Mouse (Mus musculus) neural tube, embryonic 10.5 days (tissue): Measurements from ENCODE around the gene Gpc6.

ENCODE experiments used
- DNase-seq: peaks from one replicate; pipeline ENCODE4 v3.0.0-alpha.2; 2017; ENCODE audit warnings: low spot score; ENCODE audit errors: extremely low spot score

The Gpc6 gene

DNA sequence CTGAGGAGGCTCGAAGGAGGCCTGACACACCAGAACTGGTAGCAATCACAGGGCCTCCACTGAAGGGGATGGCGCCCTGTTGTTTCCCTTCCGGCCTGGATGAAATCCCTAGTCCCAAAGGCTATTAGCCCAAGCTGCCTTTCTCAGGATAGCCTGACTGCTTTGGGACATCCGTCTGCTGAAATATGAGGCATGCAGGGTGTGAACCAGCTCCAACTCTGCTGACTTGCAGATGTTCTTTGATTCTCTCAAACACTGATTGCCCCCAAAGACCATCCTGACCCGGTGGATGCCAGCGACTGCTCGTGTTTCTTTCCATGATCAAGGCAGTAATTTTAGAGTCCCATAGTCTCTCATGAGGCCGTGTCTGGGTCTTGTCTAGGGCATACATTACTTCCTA lies 991.5 kb downstream of the Gpc6 start:
- DNase-seq: no peak

DNA sequence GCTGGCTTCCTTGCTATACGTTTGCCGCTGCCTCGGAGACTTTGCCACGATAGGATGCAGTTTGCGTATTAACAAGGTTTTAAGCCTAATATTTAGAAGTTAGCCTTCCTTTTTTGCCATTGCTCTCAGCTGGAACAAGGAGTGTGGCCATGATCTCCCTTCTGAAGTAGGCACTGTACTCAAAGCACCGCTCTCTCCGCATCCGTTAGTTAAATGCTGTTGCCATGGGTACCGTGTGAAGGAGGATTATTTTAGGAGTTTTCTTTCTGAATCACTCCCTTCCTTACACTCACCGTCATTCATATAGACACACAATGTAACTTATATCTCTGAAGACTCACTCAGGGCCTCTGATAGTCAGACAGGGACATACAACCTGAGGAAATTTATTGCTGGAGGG lies 993.6 kb downstream of the Gpc6 start:
- no peak for DNase-seq

DNA sequence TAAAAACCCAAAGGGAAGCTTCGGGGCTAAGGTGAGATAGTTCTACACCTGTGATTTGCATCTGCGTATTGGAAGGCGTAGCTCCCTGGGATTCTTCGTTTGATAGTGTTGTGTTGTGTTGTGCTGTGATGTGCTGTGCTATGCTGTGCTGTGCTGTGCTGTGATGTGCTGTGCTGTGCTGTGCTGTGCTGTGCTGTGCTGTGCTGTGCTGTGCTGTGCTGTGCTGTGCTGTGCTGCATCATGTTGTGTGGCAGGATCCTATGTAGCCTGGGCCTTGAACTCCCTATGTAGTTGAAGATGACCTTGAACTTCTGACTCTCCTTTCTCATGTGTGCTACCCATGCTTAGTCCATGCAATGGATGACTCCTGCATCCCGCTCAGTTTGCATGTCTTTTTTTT lies 994.5 kb downstream of the Gpc6 start:
- no peak for DNase-seq

DNA sequence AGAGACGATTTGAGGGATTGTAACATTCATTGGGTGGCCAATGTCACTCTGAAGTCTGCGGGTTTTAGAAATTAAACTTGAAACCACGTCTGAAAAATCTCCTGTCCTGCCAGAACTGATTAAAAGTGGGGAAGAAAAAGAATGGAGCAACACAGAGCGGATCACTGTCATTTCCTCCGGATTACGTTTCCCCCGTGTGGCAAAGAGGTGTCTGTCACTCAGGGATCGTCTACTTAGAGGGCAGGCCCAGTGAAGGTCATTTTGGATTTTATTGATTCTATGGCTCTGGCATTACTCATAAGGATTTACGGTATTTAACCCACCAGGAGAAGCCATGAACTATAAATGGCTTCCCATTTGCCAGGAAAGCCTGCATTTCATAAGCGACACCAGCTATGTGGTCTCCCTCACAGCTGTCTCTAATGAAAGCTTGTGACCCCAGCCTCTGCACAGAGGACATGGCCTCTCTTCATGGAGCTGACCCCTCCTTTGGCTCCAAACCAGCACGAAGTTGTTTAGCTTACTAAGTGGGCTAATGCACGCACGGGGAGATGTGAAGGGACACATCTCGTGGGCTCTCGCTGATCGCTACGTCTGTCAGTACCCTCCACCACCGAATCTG lies 996.4 kb downstream of the Gpc6 start:
- DNase-seq: no peak

DNA sequence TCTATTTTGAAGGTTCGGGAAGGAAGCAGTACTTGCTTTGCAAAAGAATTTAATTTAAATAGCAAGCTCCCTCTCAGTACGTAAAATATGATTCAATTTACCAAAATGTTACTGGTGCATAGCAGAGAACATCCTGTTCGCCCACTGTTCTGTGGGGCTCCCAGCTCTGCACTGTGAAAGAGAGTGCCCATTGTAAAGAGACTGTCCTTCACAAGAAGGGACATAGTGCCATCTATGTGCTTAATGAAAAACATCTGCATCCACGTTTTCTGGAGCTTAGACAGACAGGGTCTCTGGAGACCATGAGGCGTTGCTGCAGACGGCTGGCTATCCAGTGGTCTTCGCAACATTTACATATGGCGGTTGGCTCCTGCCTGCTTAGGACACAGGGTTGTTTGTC lies 998.6 kb downstream of the Gpc6 start:
- no peak for DNase-seq

DNA sequence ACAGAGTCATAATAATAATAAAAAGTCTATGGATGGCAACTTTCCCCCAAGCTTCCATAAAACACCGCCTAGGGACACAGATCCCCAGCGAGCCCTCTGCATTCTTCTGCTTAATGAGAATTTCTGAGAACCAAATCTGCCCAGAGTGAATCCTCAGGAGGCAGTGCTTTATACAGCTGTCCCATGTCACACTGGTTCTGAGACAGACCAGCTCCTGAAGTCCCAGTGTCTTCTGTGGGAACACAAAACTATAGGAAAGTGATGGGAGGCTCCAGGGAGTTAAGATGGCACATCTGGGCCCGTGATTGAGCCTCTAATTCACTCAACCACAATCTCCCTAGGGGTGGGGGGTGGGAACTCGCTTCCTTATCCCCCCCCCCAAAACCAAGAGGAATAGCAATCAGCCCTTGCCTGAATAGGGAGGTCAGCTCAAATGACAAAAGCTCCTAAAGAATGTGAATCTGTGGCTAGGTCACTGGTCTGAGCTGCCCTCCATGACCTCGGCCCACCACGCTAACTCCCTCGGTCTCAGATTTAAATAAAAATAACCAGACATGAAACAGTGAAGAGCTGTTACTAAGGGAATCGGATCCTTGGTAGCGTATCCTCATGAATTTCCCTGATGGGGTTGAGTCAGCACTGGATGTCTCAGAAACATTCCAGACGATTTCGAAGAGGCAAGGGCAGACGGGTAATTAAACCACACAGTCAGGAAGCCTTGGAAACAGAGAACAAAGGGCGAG lies 1005.2 kb downstream of the Gpc6 start:
- DNase-seq: peak; percentile 60

DNA sequence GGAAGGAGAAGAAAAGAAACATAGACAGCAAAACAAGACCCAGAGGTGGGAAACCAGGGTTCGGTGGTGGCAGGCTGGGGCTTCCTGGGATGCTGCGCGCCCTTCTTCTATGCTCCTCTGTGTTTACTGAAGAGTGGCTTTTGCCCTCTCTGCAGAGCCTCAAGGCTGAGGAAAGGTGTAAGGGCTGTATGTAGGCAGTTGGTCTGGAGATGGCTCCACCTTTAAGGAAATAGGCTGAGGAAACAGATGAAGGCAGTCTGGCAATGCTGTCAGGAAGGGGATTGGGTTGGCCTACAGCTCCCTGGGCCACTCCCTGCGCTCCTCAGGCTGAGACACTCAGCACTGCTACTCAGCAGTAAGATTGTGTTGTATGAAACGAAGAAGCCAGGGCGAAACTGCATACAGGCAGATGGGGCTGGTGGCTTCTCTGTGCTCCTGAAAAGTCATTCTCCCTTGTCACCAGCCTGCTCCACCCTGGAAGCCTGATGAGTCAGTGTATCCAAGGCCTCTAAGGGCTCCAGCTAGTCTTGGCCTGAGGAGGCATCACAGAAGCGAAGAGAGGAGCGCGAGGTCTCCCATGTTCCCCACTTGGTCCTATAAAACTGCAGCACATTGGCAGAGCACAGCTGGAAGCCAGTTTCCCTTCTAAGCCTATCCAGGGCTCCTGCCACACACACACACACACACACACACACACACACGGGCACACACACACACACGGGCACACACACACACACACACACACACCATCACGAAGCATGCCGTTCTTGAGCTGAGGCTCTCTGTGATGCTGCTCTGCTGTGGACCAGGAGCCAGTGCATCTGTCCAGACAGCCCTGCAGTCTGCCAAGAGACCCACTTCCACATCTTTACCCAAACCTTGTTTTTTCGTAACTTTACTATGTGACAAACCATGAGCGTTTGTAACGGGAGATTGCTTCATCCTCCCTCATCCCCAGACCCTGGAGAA lies 1006.0 kb downstream of the Gpc6 start:
- peak; percentile 59 for DNase-seq

DNA sequence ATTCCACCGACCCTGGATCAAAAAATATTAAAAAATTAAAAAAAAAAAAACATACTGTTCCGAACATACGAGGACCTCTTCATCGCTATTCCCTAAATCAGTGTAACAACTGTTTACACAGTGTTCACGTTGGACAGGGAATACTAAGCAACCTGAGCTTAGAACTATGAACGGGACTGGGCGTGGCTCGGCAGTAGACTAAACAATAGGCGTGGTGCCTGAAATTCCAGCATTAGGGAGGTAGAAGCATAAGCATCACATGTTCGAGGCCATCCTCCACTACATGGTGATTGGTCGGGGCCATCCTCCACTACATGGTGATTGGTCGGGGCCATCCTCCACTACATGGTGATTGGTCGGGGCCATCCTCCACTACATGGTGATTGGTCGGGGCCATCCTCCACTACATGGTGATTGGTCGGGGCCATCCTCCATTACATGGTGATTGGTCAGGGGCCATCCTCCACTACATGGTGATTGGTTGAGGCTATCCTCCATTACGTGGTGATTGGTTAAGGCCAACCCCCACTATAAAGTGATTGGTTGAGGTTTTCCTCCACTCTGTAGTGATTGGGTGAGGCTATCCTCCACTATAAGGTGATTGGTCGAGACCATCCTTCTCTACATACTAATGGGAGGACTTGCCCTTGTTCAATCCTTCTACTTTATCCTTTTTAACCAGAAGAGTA lies 1007.2 kb downstream of the Gpc6 start:
- no peak for DNase-seq

DNA sequence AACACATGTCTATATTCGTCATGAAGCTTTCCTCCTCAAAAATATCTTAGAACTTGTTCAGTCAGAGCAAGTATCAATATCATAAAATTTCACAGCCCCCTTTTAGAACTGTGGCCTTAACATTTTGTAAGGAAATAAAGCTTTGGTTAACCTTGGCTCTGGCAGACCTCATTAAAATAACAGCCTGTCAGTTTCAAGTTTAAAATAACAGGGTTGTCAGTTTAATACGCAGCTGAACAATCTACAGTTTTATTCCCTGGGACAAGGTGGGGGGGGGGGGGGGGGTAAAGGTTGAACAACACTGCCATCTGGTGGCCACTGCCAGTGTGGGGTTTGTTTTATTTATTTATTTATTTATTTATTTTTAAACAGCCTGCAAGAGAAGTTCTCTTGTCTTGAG lies 1013.4 kb downstream of the Gpc6 start:
- DNase-seq: peak; percentile 47

DNA sequence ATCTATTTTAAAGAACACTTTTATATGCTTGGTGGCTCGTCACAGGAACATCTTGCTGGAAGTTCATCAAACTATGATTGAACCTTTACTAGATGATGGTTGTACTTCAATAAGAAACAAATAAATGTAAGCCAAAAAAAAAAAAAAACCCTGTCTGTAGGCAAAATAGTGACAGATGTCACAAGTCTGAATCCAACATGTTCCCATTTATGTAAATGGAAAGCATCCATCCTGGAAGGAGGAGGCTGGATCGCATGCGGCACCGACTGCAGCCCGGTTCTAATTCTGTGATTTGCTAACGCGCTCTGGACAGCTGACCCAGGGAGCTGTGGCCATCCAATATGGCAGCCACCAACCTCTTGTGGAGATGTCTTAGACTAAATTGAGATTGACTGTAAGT lies 1014.4 kb downstream of the Gpc6 start:
- DNase-seq: no peak

DNA sequence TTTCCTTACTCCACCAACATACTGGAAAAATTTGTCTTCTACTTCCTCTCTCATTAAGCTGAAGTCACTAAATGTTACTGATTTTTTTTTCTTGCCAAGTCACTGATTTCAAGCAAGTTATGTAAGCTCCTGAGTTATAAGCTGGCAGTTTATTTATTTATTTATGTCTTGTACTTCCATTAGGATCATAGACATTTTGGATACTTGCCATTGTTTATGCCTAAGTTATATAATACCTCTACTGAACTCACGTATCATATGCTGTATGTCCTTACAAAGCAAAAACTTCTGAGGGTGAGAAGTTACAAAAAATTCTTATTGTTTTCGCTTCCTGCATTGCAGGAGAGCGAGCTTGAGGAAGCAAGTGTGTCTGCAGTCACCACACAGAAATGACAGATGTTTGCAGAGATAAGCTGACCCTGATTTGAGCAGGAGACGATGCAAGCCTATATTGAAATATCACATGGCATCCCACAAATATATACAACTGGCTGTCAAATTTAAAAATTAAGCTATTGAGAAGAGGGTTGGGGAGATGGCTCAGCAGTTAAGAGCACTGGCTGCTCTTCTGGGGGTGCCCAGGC lies 1020.9 kb downstream of the Gpc6 start:
- no peak for DNase-seq

DNA sequence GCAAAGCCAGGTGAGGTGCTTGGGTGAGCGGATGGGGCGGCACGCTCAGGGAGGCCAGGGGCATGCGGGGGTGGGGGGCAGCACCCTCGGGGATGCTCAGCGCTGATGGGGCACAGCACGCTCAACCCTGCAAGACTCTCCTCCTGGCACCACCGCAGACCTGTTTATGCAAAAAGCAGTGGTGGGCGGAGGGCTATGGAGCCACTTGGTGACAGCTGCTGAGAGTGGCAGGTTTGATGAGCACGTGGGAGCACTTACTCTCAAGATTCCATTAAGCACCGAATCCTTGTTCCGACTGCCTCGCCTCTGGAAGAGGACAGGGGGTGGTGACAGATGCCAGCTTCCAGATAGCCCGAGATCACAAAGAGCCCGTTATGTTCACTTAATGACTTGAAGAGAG lies 1026.2 kb downstream of the Gpc6 start:
- DNase-seq: no peak

DNA sequence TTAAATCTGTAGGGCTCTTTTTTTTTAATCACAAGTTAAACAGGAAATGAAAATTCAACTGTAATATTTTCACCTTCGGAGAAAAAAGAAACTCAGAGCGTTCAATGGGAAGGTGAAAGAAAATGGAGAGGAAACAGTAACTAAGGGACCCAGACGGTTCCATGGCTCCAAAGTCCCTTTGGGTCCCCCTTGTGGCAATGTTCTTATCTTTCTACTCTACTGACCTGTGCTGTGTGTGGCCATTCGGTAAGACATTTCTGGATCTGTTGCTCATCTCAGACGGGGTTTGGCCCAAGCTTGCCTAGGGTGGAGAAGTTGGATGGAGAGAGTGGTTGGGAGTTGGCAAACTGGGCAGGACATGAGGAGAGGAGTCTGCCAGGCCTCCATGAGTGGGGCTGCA lies 1026.6 kb downstream of the Gpc6 start:
- no peak for DNase-seq

DNA sequence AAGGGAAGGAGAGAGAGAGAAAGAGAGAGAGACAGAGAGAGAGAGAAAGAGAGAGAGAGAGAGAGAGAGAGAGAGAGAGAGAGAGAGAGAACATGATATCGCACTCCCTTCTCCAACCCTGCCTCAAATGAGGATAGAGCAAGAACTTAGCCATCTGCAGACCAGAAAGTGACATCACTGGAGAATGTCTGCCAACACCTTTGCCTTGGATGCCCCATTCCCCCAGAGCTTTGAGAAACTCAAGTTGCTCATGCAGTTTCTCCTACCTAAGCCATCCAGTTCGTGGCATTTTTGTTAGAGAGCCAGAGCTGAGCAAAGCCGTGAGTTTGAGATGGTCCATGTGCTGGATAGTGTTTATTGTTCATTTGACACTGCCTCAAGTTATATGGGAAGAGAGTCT lies 1030.9 kb downstream of the Gpc6 start:
- DNase-seq: no peak

DNA sequence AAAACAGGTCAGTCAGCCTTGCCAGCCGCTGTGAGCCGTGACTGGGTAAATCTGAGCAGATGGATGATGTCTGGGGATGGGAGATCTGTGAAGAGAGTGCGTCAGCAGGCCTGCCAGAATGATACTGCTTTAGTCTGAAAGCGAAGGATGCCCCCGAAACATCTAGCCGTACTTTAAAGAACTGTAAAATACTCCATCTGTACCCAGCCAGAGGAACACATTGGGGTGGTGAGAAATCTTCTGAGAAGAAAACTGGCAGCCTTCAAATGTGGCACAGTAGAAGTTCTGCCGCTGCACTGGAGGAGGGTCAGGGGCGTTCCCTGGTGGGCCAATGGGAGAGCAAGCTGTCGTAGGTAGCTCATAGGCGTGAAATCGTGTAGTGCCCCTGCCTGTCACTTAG lies 1033.3 kb downstream of the Gpc6 start:
- DNase-seq: no peak

DNA sequence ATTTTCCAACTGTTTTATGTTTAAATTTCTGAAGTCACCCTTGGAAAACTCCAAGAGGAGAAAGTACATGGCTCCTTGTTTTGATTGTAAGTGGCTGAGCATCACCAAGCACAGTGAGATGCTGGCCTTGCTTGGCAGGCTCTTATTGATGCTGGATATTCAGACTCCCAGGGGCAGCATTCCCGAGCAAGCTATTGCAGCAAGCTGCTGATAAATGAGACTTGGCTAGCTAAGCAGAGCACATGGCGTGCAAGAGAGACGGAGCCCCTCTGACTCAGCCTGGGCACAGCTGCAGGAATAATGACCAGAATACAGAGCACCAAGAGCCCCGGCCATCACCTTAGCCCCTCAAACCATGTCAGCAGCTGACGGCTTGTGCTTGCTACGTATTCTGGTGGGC lies 1036.2 kb downstream of the Gpc6 start:
- no peak for DNase-seq

DNA sequence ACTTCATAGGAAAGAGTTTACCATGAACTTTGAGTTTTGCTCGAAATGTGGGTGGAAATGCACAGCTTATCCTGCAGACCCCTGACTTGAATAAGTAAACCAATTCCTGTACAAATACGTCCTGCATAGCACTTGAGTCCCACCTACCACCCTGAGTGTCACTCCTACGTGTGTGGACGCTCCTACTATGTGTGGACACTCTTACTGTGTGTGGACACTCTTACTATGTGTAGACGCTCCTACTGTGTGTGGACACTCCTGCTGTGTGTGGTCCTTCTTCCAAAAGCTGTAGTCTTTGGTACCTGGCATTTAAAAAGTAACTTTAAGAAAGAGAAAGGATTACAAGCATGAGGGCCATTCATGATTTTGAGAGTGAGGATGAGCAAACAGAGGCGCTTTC lies 1036.7 kb downstream of the Gpc6 start:
- no peak for DNase-seq

DNA sequence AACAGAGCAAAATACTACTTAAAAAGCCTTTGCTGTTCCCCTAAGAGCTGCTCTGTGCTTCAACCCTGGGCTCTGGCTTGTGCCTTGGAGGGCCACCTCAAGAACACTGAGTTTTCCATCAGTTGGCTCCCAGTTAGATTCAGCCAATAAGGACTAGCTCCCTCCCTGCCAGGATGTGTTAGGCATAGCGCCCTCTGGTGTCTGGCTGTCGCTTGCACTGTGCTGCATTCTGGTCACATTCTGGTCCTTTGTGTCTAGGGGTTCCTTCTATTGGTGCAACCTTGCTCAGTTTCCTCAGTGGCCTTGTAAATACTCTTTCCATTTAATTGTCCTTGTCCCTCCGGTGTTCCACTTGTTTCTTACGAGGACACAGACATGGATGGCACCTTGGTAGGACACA lies 1037.3 kb downstream of the Gpc6 start:
- DNase-seq: peak; percentile 47

DNA sequence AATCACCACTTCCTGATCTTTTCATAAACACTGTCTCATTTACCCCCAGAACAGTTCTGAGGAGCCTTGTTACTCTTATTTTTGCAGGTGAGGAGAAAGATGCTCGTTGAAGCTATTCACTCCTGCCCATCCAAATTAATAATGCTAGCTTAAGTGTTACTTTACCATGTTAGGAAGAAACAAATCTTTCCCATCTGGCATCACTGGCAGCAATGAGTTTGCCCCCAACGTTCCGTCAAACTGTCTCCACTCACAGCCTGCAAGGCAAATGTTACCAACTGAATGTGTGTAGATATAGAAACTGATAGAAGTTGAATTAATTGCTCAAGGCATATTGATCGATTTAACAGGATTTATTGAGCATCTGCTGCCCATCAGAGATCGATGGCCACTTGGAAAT lies 1047.5 kb downstream of the Gpc6 start:
- DNase-seq: no peak

DNA sequence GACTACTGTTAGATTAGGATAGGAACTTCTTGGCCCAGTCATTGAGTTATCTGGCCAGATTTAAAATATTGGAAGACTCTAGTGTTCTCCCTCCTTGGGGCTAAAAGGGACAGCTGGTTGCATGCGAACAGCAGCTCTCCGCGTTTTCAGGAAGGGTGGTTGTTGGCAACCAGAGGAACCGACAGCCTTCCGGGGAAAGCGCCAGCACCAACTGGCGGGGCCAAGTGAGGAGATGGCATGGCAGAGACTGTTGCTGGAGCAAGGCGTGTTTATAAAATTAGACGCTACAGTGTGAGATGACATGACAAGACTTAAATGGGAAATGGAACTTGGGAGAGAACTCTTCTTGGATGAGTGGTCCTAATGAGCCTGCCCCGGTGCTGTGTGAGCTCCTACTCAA lies 1056.4 kb downstream of the Gpc6 start:
- DNase-seq: no peak

DNA sequence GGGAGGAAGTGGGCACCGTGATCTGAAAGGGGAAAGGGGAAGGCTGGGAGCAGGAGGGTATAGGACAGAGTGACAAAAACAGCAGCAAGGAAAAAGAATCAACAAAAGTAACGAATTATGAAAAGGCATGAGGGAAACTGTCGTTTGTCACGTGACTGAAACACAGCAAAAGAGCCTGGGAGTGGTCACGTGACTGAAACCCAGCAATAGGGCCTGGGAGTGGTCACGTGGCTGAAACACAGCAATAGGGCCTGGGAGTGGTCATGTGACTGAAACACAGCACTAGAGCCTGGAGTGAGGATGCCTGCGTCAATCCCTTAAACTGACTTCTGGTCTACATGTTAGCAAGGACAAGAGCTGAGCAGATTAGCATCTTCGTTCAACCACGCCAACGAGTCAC lies 1063.3 kb downstream of the Gpc6 start:
- DNase-seq: no peak
